ENCODE assay signal across 8 mouse cellular contexts in the genomic region with DNA sequence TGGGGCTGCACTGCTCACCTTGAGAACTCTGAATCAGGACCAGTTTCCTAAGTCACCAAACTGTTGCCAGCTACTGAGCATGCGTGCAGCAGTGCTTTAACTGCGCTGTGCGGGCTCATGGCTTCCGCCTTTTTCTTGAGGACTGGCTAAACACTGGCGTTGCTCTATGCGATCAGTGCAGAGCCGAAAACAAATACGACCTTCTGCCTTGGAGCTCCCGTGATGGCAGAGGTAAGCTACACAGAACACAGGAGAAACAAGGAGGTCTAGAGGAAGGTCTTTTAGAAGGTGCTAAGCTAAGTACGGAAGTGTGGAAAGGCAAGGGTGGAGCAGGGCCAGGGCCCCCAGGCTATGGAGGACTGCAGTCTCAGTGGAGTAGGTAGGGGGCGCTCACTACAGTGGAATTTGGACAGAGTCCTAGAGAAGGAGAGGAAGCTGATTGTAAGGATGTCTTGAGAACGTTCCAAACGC. TPM values are rescaled to one million over a fixed set of nuclear protein-coding genes. Genes with fewer than 3 reads are reported as not detected.
DNase-seq lines count a peak whose midpoint lies in the region; ATAC-seq lines count a peak whose summit lies in the region.

No protein-coding gene starts in this region.

- WGBS in embryonic facial prominence, embryonic 10.5 days, result 31% methylated on average over 13 of the region's 13 CpGs
- 41% methylated on average over 13 of the region's 13 CpGs for WGBS in hindbrain, embryonic 13.5 days
- 38% methylated on average over 13 of the region's 13 CpGs for WGBS in liver, embryonic 11.5 days

- H3K9ac ChIP-seq in hindbrain, embryonic 13.5 days, result no peak overlapping the region
- 0 out of 2 replicates have a peak overlapping the region, but pooled peaks have one; percentile 20 for H3K9ac ChIP-seq in liver, embryonic 11.5 days (ENCODE audit: low read depth, low read length)

- H3K9me3 ChIP-seq in embryonic facial prominence, embryonic 10.5 days, result no peaks in the 10 kb centered on the region
- no peaks in the 10 kb centered on the region for H3K9me3 ChIP-seq in hindbrain, embryonic 13.5 days
- H3K9me3 ChIP-seq in liver, embryonic 11.5 days (ENCODE audit: control insufficient read depth, low read length), result no peaks in the 10 kb centered on the region

- H3K4me3 ChIP-seq in embryonic facial prominence, embryonic 10.5 days, result peak overlapping the region; percentile 33
- peak overlapping the region; percentile 28 for H3K4me3 ChIP-seq in hindbrain, embryonic 13.5 days
- no peak overlapping the region for H3K4me3 ChIP-seq in liver, embryonic 11.5 days (ENCODE audit: low read depth, low read length)

- DNase-seq in urinary bladder, postnatal 14 days (ENCODE audit: low spot score), result peak; percentile 39
- DNase-seq in urinary bladder, postnatal 4 days (ENCODE audit: low spot score in 2 of 2), result no peak
- DNase-seq in embryonic facial prominence, embryonic 10.5 days (ENCODE audit: low spot score), result peak; percentile 81
- DNase-seq in liver, embryonic 11.5 days (ENCODE audit: low spot score), result peak; percentile 53
- DNase-seq in cerebellum, adult 9-11 months, result no peak
- no peak for DNase-seq in cerebellum, adult 9-10 months

- no peak; the same call in 1 of the 2 replicates for ATAC-seq in hindbrain, embryonic 13.5 days (ENCODE audit: low FRiP score)
- ATAC-seq in liver, embryonic 11.5 days (replicated peaks; ENCODE audit: low FRiP score), result peak; percentile 76
- ATAC-seq in monocyte, adult 5-6 weeks (replicated peaks; ENCODE audit: insufficient number of reproducible peaks, low FRiP score, low TSS enrichment, poor library complexity, severe bottlenecking), result peak; percentile 86

- peak overlapping the region; percentile 86 for H3K27ac ChIP-seq in embryonic facial prominence, embryonic 10.5 days (replicated peaks)
- H3K27ac ChIP-seq in hindbrain, embryonic 13.5 days, result no peak overlapping the region; the same call in 1 of the 2 replicates
- H3K27ac ChIP-seq in liver, embryonic 11.5 days (ENCODE audit: low read depth, low read length), result no peak overlapping the region

- no peaks in the 10 kb centered on the region for H3K27me3 ChIP-seq in embryonic facial prominence, embryonic 10.5 days (replicated peaks; ENCODE audit: low read depth, poor library complexity, severe bottlenecking)
- no peaks in the 10 kb centered on the region; the same call in 1 of the 2 replicates for H3K27me3 ChIP-seq in hindbrain, embryonic 13.5 days
- H3K27me3 ChIP-seq in liver, embryonic 11.5 days (replicated peaks; ENCODE audit: control insufficient read depth, insufficient read depth, low read length), result no peaks in the 10 kb centered on the region

- H3K4me1 ChIP-seq in embryonic facial prominence, embryonic 10.5 days, result peaks cover 60% of the 10 kb centered on the region
- peaks cover 9% of the 10 kb centered on the region; the same call in 1 of the 2 replicates for H3K4me1 ChIP-seq in hindbrain, embryonic 13.5 days (replicated peaks)
- H3K4me1 ChIP-seq in liver, embryonic 11.5 days (replicated peaks; ENCODE audit: control insufficient read depth, insufficient read depth, low read length), result peaks cover 2% of the 10 kb centered on the region; the same call in 1 of the 2 replicates

- H3K4me2 ChIP-seq in hindbrain, embryonic 13.5 days, result peak overlapping the region; percentile 44
- H3K4me2 ChIP-seq in liver, embryonic 11.5 days, result peak overlapping the region; percentile 42

- peaks cover 3% of the 10 kb centered on the region; the same call in 1 of the 2 replicates for H3K36me3 ChIP-seq in embryonic facial prominence, embryonic 10.5 days (replicated peaks)
- H3K36me3 ChIP-seq in hindbrain, embryonic 13.5 days, result no peaks in the 10 kb centered on the region
- H3K36me3 ChIP-seq in liver, embryonic 11.5 days (ENCODE audit: control insufficient read depth, insufficient read depth, low read length), result no peaks in the 10 kb centered on the region

RNA-seq across cellular contexts. Expression of a gene that starts 41.3 kb away (rescaled TPM):
- 3.4 and 3.6 TPM in 2 replicates for polyA plus RNA-seq in embryonic facial prominence, embryonic 10.5 days (2016; fragmentation: Nextera tagmentation; extraction: Ambion mirVana)
- polyA plus RNA-seq in hindbrain, embryonic 13.5 days (2015; fragmentation: Nextera tagmentation; extraction: Ambion mirVana), result 2.3 and 2.6 TPM in 2 replicates
- polyA plus RNA-seq in liver, embryonic 11.5 days (2014; fragmentation: Nextera tagmentation; extraction: Ambion mirVana), result 2.1 and 2.8 TPM in 2 replicates
- total RNA-seq in monocyte, adult 5-6 weeks (2017), result 0.10 TPM in 1 of 3 replicates, not detected in the others

Comparison
In these comparisons a context has a peak if more than half of its experiments do, and no peak if none do; other contexts are left out.
1. DNase-seq: peak in urinary bladder, postnatal 14 days (single experiment), embryonic facial prominence, embryonic 10.5 days (single experiment) and liver, embryonic 11.5 days (single experiment); none in urinary bladder, postnatal 4 days (0 of 2), cerebellum, adult 9-11 months (single experiment) and cerebellum, adult 9-10 months (single experiment).